Mouse (Mus musculus): ENCODE data around the gene Snupn.

- no peak for TF ChIP-seq CEBPB (IDR thresholded peaks at IDR 0.05; ENCODE audit: low read depth)
- no peak for TF ChIP-seq CTCF (IDR thresholded peaks at IDR 0.05; ENCODE audit: control insufficient read depth, insufficient read depth, insufficient read length)
- no peak for TF ChIP-seq USF1 (IDR thresholded peaks at IDR 0.05; ENCODE audit: low read depth)
- peak; percentile 76 for TF ChIP-seq MYOD1 (IDR thresholded peaks at IDR 0.05; ENCODE audit: control insufficient read depth, insufficient read length, low read depth)
Observed at GRCm38 (mm10) chr9:56907549-56907948, 43.1 kb upstream of the Snupn start.
